Mouse (Mus musculus) MEL (cell line): Measurements from ENCODE around the gene Synpo2l.

ENCODE experiments used
- CHD2 ChIP-seq: IDR thresholded peaks from 2 replicates; pipeline ENCODE4 v1.6.1; 2011; ENCODE audit warnings: low read length, improper control_type of control experiment
- CTCF ChIP-seq, 3 experiments: IDR thresholded peaks in 2 of 3; conservative IDR thresholded peaks in 1 of 3; 2 replicates each; pipeline ENCODE4 v1.5.1; 2011 to 2012; ENCODE audit warnings: low read length in 3 of 3, low read depth in 2 of 3, mild to moderate bottlenecking in 2 of 3, improper control_type of control experiment in 1 of 3, inconsistent platforms in 1 of 3, mixed read lengths in 1 of 3, moderate library complexity in 1 of 3; ENCODE audit not compliant: control insufficient read depth in 1 of 3, insufficient read depth in 1 of 3, poor library complexity in 1 of 3, severe bottlenecking in 1 of 3
- E2F4 ChIP-seq: IDR thresholded peaks from 2 replicates; pipeline ENCODE4 v1.6.1; 2011; ENCODE audit warnings: low read depth, low read length, improper control_type of control experiment, borderline replicate concordance
- GATA1 ChIP-seq: IDR thresholded peaks from 2 replicates; pipeline ENCODE4 v1.6.1; 2011; ENCODE audit warnings: low read depth, low read length, improper control_type of control experiment
- MEF2A ChIP-seq: IDR thresholded peaks from 2 replicates; pipeline ENCODE4 v1.6.1; 2014; ENCODE audit warnings: low read depth, mild to moderate bottlenecking, inconsistent platforms, low read length, improper control_type of control experiment; ENCODE audit not compliant: poor library complexity, insufficient replicate concordance, severe bottlenecking; ENCODE audit errors: extremely low read depth
- NELFE ChIP-seq: IDR thresholded peaks from 2 replicates; pipeline ENCODE4 v1.6.1; 2011; ENCODE audit warnings: low read depth, low read length, improper control_type of control experiment
- POLR2A ChIP-seq, 2 experiments: IDR thresholded peaks; 2 replicates each; pipeline ENCODE4 v1.6.1; 2011 to 2012; ENCODE audit warnings: low read length in 2 of 2, mild to moderate bottlenecking in 2 of 2, control low read depth in 1 of 2, improper control_type of control experiment in 1 of 2, low read depth in 1 of 2, moderate library complexity in 1 of 2; ENCODE audit not compliant: control insufficient read depth in 1 of 2, insufficient read depth in 1 of 2, poor library complexity in 1 of 2
- TAL1 ChIP-seq: IDR thresholded peaks from 2 replicates; pipeline ENCODE4 v1.6.1; 2012; ENCODE audit warnings: mild to moderate bottlenecking, inconsistent platforms, low read length, moderate library complexity, mixed read lengths

GRCm38 (mm10) chr14:20661661-20662331 is 6.4 kb downstream of the Synpo2l start:
- TF ChIP-seq E2F4 = no peak
- TF ChIP-seq POLR2A (IDR thresholded peaks at IDR 0.05; ENCODE audit: control insufficient read depth in 1 of 2, insufficient read depth in 1 of 2, low read depth in 1 of 2, low read length in 2 of 2, poor library complexity in 1 of 2) = no peak
- no peak for TF ChIP-seq CHD2
- TF ChIP-seq CTCF (IDR thresholded peaks at IDR 0.05 in 2 of 3, conservative IDR thresholded peaks at IDR 0.05 in 1 of 3; ENCODE audit: control insufficient read depth in 1 of 3, insufficient read depth in 1 of 3, low read depth in 2 of 3, low read length in 3 of 3, poor library complexity in 1 of 3, severe bottlenecking in 1 of 3) = no peak
- no peak for TF ChIP-seq MEF2A
- TF ChIP-seq NELFE = no peak
- no peak for TF ChIP-seq TAL1
- TF ChIP-seq GATA1 = no peak
